Mouse (Mus musculus): ENCODE results near the gene Msantd1. TPM values are rescaled to one million over a fixed set of nuclear protein-coding genes. Genes with fewer than 3 reads are reported as not detected.
A peak's percentile ranks its signal among the peaks of the same experiment; 100 is the strongest.

The Msantd1 gene
- total and polyA plus RNA-seq, 2 experiments from 2014 or later: 5.9 to 10.0 TPM

- Histone ChIP-seq H3K4me1 (ENCODE audit: insufficient read depth, low read length) (peaks cover 36% of the 10 kb centered on the region), H3K4me2 (ENCODE audit: low read depth, low read length) (no peak overlapping the region), H3K9ac (replicated peaks; ENCODE audit: low read length) (no peak overlapping the region), H3K36me3 (ENCODE audit: insufficient read depth, low read length) (no peaks in the 10 kb centered on the region), H3K27me3 (ENCODE audit: insufficient read depth, low read length) (no peaks in the 10 kb centered on the region), H3K4me3 (ENCODE audit: low read length) (no peak overlapping the region), H3K9me3 (ENCODE audit: low read length) (no peaks in the 10 kb centered on the region), H3K27ac (peak overlapping the region; percentile 61)
- WGBS: 21% methylated on average over 2 of the region's 2 CpGs
- peak; percentile 90 for ATAC-seq
- TF ChIP-seq CTCF (IDR thresholded peaks at IDR 0.05; ENCODE audit: low read depth): no peak
- DNase-seq (ENCODE audit: low spot score): peak; percentile 82
These were observed 49.2 kb downstream of the Msantd1 start for GRCm38 (mm10) chr5:34957015-34957414.

GRCm38 (mm10) chr5:34960021-34960420, 52.2 kb downstream of the Msantd1 start:
- Histone ChIP-seq H3K27me3 (ENCODE audit: insufficient read depth, low read length) (no peaks in the 10 kb centered on the region), H3K27ac (no peak overlapping the region), H3K4me3 (ENCODE audit: low read length) (no peak overlapping the region), H3K36me3 (ENCODE audit: insufficient read depth, low read length) (no peaks in the 10 kb centered on the region), H3K4me2 (ENCODE audit: low read depth, low read length) (no peak overlapping the region), H3K9me3 (ENCODE audit: low read length) (no peaks in the 10 kb centered on the region), H3K4me1 (ENCODE audit: insufficient read depth, low read length) (peaks cover 21% of the 10 kb centered on the region), H3K9ac (replicated peaks; ENCODE audit: low read length) (no peak overlapping the region)
- ATAC-seq (no peak), DNase-seq (ENCODE audit: low spot score) (no peak)
- WGBS: 82% methylated on average over 1 of the region's 1 CpGs
- TF ChIP-seq CTCF (IDR thresholded peaks at IDR 0.05; ENCODE audit: low read depth): no peak

GRCm38 (mm10) chr5:34965531-34965930, 57.7 kb downstream of the Msantd1 start:
- no peak overlapping the region for H3K9ac ChIP-seq (replicated peaks; ENCODE audit: low read length)
- ATAC-seq (no peak), DNase-seq (ENCODE audit: low spot score) (no peak)
- H3K27me3 ChIP-seq (ENCODE audit: insufficient read depth, low read length): no peaks in the 10 kb centered on the region
- H3K9me3 ChIP-seq (ENCODE audit: low read length): no peaks in the 10 kb centered on the region
- H3K4me2 ChIP-seq (ENCODE audit: low read depth, low read length): no peak overlapping the region
- H3K27ac ChIP-seq: no peak overlapping the region
- TF ChIP-seq CTCF (IDR thresholded peaks at IDR 0.05; ENCODE audit: low read depth): no peak
- peaks cover 10% of the 10 kb centered on the region; the same call in 1 of the 2 replicates for H3K36me3 ChIP-seq (ENCODE audit: insufficient read depth, low read length)
- no peaks in the 10 kb centered on the region for H3K4me1 ChIP-seq (ENCODE audit: insufficient read depth, low read length)
- no peak overlapping the region for H3K4me3 ChIP-seq (ENCODE audit: low read length)
- 83% methylated on average over 12 of the region's 12 CpGs for WGBS

- no peak for DNase-seq (ENCODE audit: low spot score)
- Histone ChIP-seq H3K4me2 (ENCODE audit: low read depth, low read length) (no peak overlapping the region), H3K27ac (no peak overlapping the region), H3K36me3 (ENCODE audit: insufficient read depth, low read length) (peaks cover 10% of the 10 kb centered on the region; the same call in 1 of the 2 replicates), H3K27me3 (ENCODE audit: insufficient read depth, low read length) (no peaks in the 10 kb centered on the region), H3K9me3 (ENCODE audit: low read length) (no peaks in the 10 kb centered on the region), H3K9ac (replicated peaks; ENCODE audit: low read length) (no peak overlapping the region), H3K4me3 (ENCODE audit: low read length) (no peak overlapping the region), H3K4me1 (ENCODE audit: insufficient read depth, low read length) (no peaks in the 10 kb centered on the region)
- 75% methylated on average over 5 of the region's 5 CpGs for WGBS
- no peak for ATAC-seq
- no peak for TF ChIP-seq CTCF (IDR thresholded peaks at IDR 0.05; ENCODE audit: low read depth)
These were observed 60.6 kb downstream of the Msantd1 start for GRCm38 (mm10) chr5:34968386-34968785.

- H3K9ac ChIP-seq (replicated peaks; ENCODE audit: low read length): no peak overlapping the region
- WGBS: 85% methylated on average over 3 of the region's 3 CpGs
- no peaks in the 10 kb centered on the region; the same call in 1 of the 2 replicates for H3K4me1 ChIP-seq (ENCODE audit: insufficient read depth, low read length)
- H3K36me3 ChIP-seq (ENCODE audit: insufficient read depth, low read length): no peaks in the 10 kb centered on the region
- H3K9me3 ChIP-seq (ENCODE audit: low read length): no peaks in the 10 kb centered on the region
- H3K4me2 ChIP-seq (ENCODE audit: low read depth, low read length): no peak overlapping the region
- H3K27ac ChIP-seq: no peak overlapping the region
- ATAC-seq: no peak
- no peak for DNase-seq (ENCODE audit: low spot score)
- no peak overlapping the region for H3K4me3 ChIP-seq (ENCODE audit: low read length)
- TF ChIP-seq CTCF (IDR thresholded peaks at IDR 0.05; ENCODE audit: low read depth): no peak
- H3K27me3 ChIP-seq (ENCODE audit: insufficient read depth, low read length): no peaks in the 10 kb centered on the region
These were observed 64.7 kb downstream of the Msantd1 start for GRCm38 (mm10) chr5:34972471-34972870.

Other genes starting within 250 kb of the Msantd1 start
- 4.9 and 9.7 TPM in 2 replicates for gene Nop14, start 247.9 kb upstream of the Msantd1 start, total RNA-seq (2014; rRNA removed)
- 20.0 and 20.2 TPM in 2 replicates for gene Nop14, start 247.9 kb upstream of the Msantd1 start, polyA plus RNA-seq (2015; fragmentation: Nextera tagmentation; extraction: Ambion mirVana)
- 0.93 and 2.1 TPM in 2 replicates for gene Grk4, start 247.6 kb upstream of the Msantd1 start, total RNA-seq (2014; rRNA removed)
- gene Grk4, start 247.6 kb upstream of the Msantd1 start, polyA plus RNA-seq (2015; fragmentation: Nextera tagmentation; extraction: Ambion mirVana): 5.1 and 5.3 TPM in 2 replicates
- gene Htt, start 146.3 kb upstream of the Msantd1 start, total RNA-seq (2014; rRNA removed): 37.4 and 44.0 TPM in 2 replicates
- gene Htt, start 146.3 kb upstream of the Msantd1 start, polyA plus RNA-seq (2015; fragmentation: Nextera tagmentation; extraction: Ambion mirVana): 7.5 and 8.0 TPM in 2 replicates
- gene Rgs12, start 41.4 kb downstream of the Msantd1 start, total RNA-seq (2014; rRNA removed): 57.9 and 62.5 TPM in 2 replicates
- 32.3 and 35.1 TPM in 2 replicates for gene Rgs12, start 41.4 kb downstream of the Msantd1 start, polyA plus RNA-seq (2015; fragmentation: Nextera tagmentation; extraction: Ambion mirVana)
- gene Hgfac, start 133.5 kb downstream of the Msantd1 start, total RNA-seq (2014; rRNA removed): 0.78 and 1.4 TPM in 2 replicates
- not detected in 2 replicates for gene Hgfac, start 133.5 kb downstream of the Msantd1 start, polyA plus RNA-seq (2015; fragmentation: Nextera tagmentation; extraction: Ambion mirVana)
- 24.5 and 26.9 TPM in 2 replicates for gene Dok7, start 148.8 kb downstream of the Msantd1 start, total RNA-seq (2014; rRNA removed)
- gene Dok7, start 148.8 kb downstream of the Msantd1 start, polyA plus RNA-seq (2015; fragmentation: Nextera tagmentation; extraction: Ambion mirVana): 10.9 and 11.6 TPM in 2 replicates
- gene Lrpap1, start 197.8 kb downstream of the Msantd1 start, total RNA-seq (2014; rRNA removed): 97.2 and 99.5 TPM in 2 replicates
- gene Lrpap1, start 197.8 kb downstream of the Msantd1 start, polyA plus RNA-seq (2015; fragmentation: Nextera tagmentation; extraction: Ambion mirVana): 200 and 205 TPM in 2 replicates